Mouse (Mus musculus) fat pad, adult 2 months (tissue): Measurements from ENCODE around the gene Abcc4.
"Not testable (repeated sequence)": the region's sequence is repeated elsewhere in the genome, so short reads cannot be mapped to it uniquely, and the experiment has no call there.

Experiments used
- DNase-seq: peaks from one replicate; pipeline ENCODE4 v3.0.0-alpha.2; 2011; ENCODE audit warnings: low read depth, low spot score; ENCODE audit errors: extremely low read depth

Gene Abcc4

GRCm38 (mm10) chr14:118681087-118681486 lies 24.9 kb downstream of the Abcc4 start:
- DNase-seq, result no peak

- DNase-seq, result no peak
Measured at GRCm38 (mm10) chr14:118678279-118678985, 27.6 kb downstream of the Abcc4 start.

- no peak for DNase-seq
Measured at GRCm38 (mm10) chr14:118676308-118676994, 29.6 kb downstream of the Abcc4 start.

GRCm38 (mm10) chr14:118674705-118675139 lies 31.3 kb downstream of the Abcc4 start:
- DNase-seq, result no peak

- no peak for DNase-seq
Measured at GRCm38 (mm10) chr14:118674224-118674623, 31.8 kb downstream of the Abcc4 start.

GRCm38 (mm10) chr14:118673501-118673900 lies 32.5 kb downstream of the Abcc4 start:
- DNase-seq, result no peak

GRCm38 (mm10) chr14:118672931-118673330 lies 33.1 kb downstream of the Abcc4 start:
- not testable (repeated sequence) for DNase-seq

- peak; percentile 95 for DNase-seq
Measured at GRCm38 (mm10) chr14:118667499-118667898, 38.5 kb downstream of the Abcc4 start.

GRCm38 (mm10) chr14:118664661-118665060 lies 41.4 kb downstream of the Abcc4 start:
- no peak for DNase-seq

GRCm38 (mm10) chr14:118662625-118663276 lies 43.3 kb downstream of the Abcc4 start:
- no peak for DNase-seq

- no peak for DNase-seq
Measured at GRCm38 (mm10) chr14:118662124-118662523, 43.9 kb downstream of the Abcc4 start.

GRCm38 (mm10) chr14:118659230-118659629 lies 46.8 kb downstream of the Abcc4 start:
- no peak for DNase-seq

- no peak for DNase-seq
Measured at GRCm38 (mm10) chr14:118658328-118658692, 47.7 kb downstream of the Abcc4 start.

- peak; percentile 76 for DNase-seq
Measured at GRCm38 (mm10) chr14:118657673-118658327, 48.2 kb downstream of the Abcc4 start.

GRCm38 (mm10) chr14:118657206-118657605 lies 48.8 kb downstream of the Abcc4 start:
- no peak for DNase-seq

- DNase-seq, result no peak
Measured at GRCm38 (mm10) chr14:118656036-118656435, 50.0 kb downstream of the Abcc4 start.

GRCm38 (mm10) chr14:118654903-118655302 lies 51.1 kb downstream of the Abcc4 start:
- DNase-seq, result no peak

GRCm38 (mm10) chr14:118651704-118652439 lies 54.1 kb downstream of the Abcc4 start:
- no peak for DNase-seq

GRCm38 (mm10) chr14:118649895-118650256 lies 56.1 kb downstream of the Abcc4 start:
- no peak for DNase-seq

- DNase-seq, result no peak
Measured at GRCm38 (mm10) chr14:118649199-118649894, 56.7 kb downstream of the Abcc4 start.
